Mouse (Mus musculus) stomach, postnatal 0 days (tissue): ENCODE measurements around the gene Snap29. TPM values are rescaled to one million over a fixed set of nuclear protein-coding genes. Genes with fewer than 3 reads are reported as not detected.
A peak's percentile ranks its signal among the peaks of the same experiment; 100 is the strongest.

Experiments used
- ATAC-seq: fragments of 200-750 bp; cut with Nextera tagmentation; 2 replicates; pipeline ENCODE4 v1.8.0; 2017; ENCODE audit not compliant: low FRiP score, low TSS enrichment
- DNase-seq: peaks from one replicate; pipeline ENCODE4 v3.0.0-alpha.2; 2016; ENCODE audit warnings: low spot score
- H3K27ac ChIP-seq: fragments of 300-500 bp; sonication (generic); replicated peaks from 2 replicates; pipeline ENCODE4 v1.5.1; 2014; ENCODE audit warnings: mild to moderate bottlenecking, control low read depth
- H3K27me3 ChIP-seq: fragments of 300-500 bp; sonication (generic); 2 replicates; pipeline ENCODE4 v1.6.1; 2014; ENCODE audit warnings: low read length; ENCODE audit not compliant: control insufficient read depth, insufficient read depth
- H3K36me3 ChIP-seq: fragments of 300-500 bp; sonication (generic); 2 replicates; pipeline ENCODE4 v1.6.1; 2014; ENCODE audit warnings: low read length, mixed read lengths; ENCODE audit not compliant: control insufficient read depth, insufficient read depth
- H3K4me1 ChIP-seq: fragments of 300-500 bp; sonication (generic); replicated peaks from 2 replicates; pipeline ENCODE4 v1.6.1; 2014; ENCODE audit warnings: antibody characterized with exemption; ENCODE audit not compliant: control insufficient read depth, insufficient read depth
- H3K4me2 ChIP-seq: fragments of 300-500 bp; sonication (generic); replicated peaks from 2 replicates; pipeline ENCODE4 v1.6.1; 2014; ENCODE audit warnings: low read depth, mild to moderate bottlenecking, control low read depth, moderate library complexity
- H3K4me3 ChIP-seq: fragments of 300-500 bp; sonication (generic); 2 replicates; pipeline ENCODE4 v1.5.1; 2014; ENCODE audit warnings: low read depth, low read length, control low read depth
- H3K9ac ChIP-seq: fragments of 300-500 bp; sonication (generic); 2 replicates; pipeline ENCODE4 v1.6.1; 2014; ENCODE audit warnings: mild to moderate bottlenecking, low read length, control low read depth, mixed read lengths
- H3K9me3 ChIP-seq: fragments of 300-500 bp; sonication (generic); 2 replicates; pipeline ENCODE4 v1.6.1; 2016; ENCODE audit warnings: low read length; ENCODE audit not compliant: control insufficient read depth
- CTCF ChIP-seq: IDR thresholded peaks from 2 replicates; pipeline ENCODE4 v1.5.1; 2016; ENCODE audit warnings: antibody characterized with exemption, low read depth, mild to moderate bottlenecking, moderate library complexity
- EP300 ChIP-seq: optimal IDR thresholded peaks from 2 replicates; pipeline ENCODE3; 2016; ENCODE audit warnings: antibody characterized with exemption
- WGBS: fragments of 180-500 bp; shearing (Covaris S2); extraction: QIAGEN DNeasy Blood & Tissue Kit; methylation state at CpG from one replicate; pipeline ENCODE4 v1.1.7; 2014; 5-methylcytosine and 5-hydroxymethylcytosine counted together
- polyA plus RNA-seq: library from polyadenylated mRNA; unstranded; fragments of >200 nt; fragmentation: Nextera tagmentation; extraction: Ambion mirVana; gene quantifications from 2 replicates; pipeline ENCODE4 v1.2.1, GENCODE M21; 2015

The Snap29 gene
- polyA plus RNA-seq = 13.8 and 14.7 TPM in 2 replicates

DNA sequence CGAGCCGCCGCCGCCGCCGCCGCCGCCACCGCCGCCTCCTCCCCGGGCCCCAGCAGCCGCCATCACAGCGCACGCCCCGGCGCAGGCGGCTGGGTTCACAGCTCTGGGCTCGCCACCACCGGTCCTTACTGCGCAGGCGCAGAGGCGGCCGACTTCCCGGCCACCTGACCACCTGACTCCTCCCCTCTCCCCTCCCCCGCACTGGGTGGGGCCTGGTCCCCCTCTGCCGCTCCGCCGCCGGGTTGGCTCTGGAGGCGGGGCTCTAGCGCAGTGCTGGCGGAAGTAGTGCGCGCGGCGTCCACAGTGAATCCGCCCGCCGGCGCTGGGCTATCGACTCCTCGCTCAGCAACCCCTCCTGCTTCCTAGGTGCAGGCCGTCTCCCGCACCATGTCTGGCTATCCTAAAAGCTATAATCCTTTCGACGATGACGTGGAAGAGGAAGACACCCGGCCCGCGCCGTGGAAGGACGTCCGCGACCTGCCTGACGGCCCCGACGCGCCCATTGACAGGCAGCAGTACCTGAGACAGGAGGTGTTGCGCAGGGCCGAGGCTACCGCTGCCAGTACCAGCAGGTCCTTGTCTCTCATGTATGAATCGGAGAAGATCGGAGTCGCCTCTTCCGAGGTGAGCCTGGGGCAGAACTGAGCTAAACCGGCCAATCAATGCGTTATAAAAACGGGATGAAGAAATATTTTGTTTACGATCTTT lies at the start of gene Snap29, which contains the start of gene Pi4ka:
Gene Snap29 (plus strand): TSS at position 251 of the 708 bp plus-strand sequence.
Gene Pi4ka (minus strand): TSS at position 579 of the 708 bp plus-strand sequence.
- WGBS = under 1% methylated on average over 45 of the region's 69 CpGs
- peak; percentile 99 for ATAC-seq

DNA sequence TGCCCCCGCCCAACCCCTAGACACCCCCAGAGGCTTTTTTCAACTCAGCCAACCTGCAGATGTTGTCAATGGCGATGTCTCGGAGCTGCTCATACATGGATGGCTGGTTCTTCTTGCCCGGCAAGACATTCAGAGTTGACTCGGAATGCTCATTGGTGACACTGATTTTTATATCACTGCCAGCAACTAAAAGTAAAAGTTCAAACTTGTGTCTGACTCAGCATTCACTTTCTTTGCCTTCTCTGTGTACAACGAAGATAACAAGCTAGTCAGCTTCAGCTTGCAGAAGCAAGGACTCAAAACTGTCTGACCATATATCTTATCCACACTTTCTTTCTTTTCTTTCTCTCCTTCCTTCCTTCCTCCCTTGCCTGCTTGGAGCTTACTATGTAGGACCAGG lies 49.8 kb upstream of the Snap29 start:
- Histone ChIP-seq H3K4me2 (no peak overlapping the region), H3K4me1 (no peaks in the 10 kb centered on the region), H3K36me3 (peaks cover 15% of the 10 kb centered on the region; the same call in 1 of the 2 replicates), H3K4me3 (no peak overlapping the region), H3K9ac (no peak overlapping the region), H3K27me3 (no peaks in the 10 kb centered on the region), H3K9me3 (no peaks in the 10 kb centered on the region), H3K27ac (no peak overlapping the region)
- DNase-seq (no peak), ATAC-seq (no peak)
- 80% methylated on average over 6 of the region's 6 CpGs for WGBS
- no peak for TF ChIP-seq CTCF
- TF ChIP-seq EP300 = no peak

More for the DNA sequence above, at the start of gene Snap29, which contains the start of gene Pi4ka:
- Histone ChIP-seq H3K4me3 (peak within 1 kb of the TSS; percentile 83), H3K27me3 (no peaks in the 10 kb centered on the region), H3K4me1 (no peaks in the 10 kb centered on the region; the same call in 1 of the 2 replicates), H3K36me3 (no peaks in the 10 kb centered on the region), H3K9ac (peak within 1 kb of the TSS; percentile 82), H3K4me2 (peak within 1 kb of the TSS; percentile 82), H3K27ac (peak within 1 kb of the TSS; percentile 78), H3K9me3 (no peaks in the 10 kb centered on the region)
- DNase-seq = peak; percentile 100
- TF ChIP-seq CTCF (0 out of 2 replicates have a peak, but pooled peaks have one; percentile 14), EP300 (no peak)

DNA sequence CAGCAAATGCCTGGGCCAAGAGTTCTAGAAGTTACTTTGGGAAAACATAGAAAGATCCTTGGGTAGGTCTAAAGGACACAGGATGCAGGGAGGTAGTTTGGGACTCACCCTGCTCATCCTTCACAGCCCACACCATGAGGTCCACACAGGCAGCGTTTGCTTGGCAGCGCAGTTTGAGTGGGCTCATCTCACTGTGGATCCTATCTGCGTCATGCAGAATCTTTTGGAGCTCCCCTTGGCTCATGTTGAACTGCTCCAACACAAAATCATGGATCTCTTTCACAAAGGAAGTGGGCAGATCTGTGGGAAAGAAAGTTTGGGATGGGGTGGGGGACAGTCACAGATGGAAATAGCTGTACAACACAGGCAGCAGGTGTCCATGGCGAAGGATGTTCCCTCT lies 47.0 kb upstream of the Snap29 start:
- WGBS = 92% methylated on average over 4 of the region's 4 CpGs
- DNase-seq (no peak), ATAC-seq (no peak)
- Histone ChIP-seq H3K27me3 (no peaks in the 10 kb centered on the region), H3K9ac (no peak overlapping the region), H3K4me2 (no peak overlapping the region), H3K27ac (no peak overlapping the region), H3K4me1 (no peaks in the 10 kb centered on the region), H3K9me3 (no peaks in the 10 kb centered on the region), H3K36me3 (peaks cover 6% of the 10 kb centered on the region), H3K4me3 (no peak overlapping the region)
- TF ChIP-seq CTCF (no peak), EP300 (no peak)

DNA sequence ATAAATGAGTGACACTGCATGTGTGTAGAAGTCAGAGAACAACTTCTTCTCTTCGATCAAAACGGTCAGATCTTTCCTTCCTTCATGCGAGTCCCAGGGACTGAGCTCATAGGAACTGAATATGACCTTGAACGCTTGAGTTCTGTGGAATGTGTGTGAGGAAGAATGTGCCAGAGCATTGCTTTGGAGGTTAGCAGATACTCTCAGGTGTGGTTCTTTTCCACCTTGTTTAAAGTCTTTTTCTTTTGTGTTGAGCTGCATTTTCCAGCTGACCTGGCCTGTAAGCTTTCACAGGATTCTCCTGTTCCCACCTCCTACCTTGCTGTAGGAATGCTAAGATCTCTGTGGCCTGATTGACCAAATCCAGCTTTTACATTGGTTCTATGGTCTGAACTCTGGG lies 23.5 kb upstream of the Snap29 start:
- Histone ChIP-seq H3K27ac (no peak overlapping the region), H3K9me3 (no peaks in the 10 kb centered on the region), H3K4me1 (no peaks in the 10 kb centered on the region), H3K4me3 (no peak overlapping the region), H3K4me2 (no peak overlapping the region), H3K36me3 (no peaks in the 10 kb centered on the region; the same call in 1 of the 2 replicates), H3K9ac (no peak overlapping the region), H3K27me3 (no peaks in the 10 kb centered on the region)
- DNase-seq = no peak
- no peak for ATAC-seq
- TF ChIP-seq EP300 (no peak), CTCF (no peak)
- WGBS = 84% methylated on average over 4 of the region's 4 CpGs

DNA sequence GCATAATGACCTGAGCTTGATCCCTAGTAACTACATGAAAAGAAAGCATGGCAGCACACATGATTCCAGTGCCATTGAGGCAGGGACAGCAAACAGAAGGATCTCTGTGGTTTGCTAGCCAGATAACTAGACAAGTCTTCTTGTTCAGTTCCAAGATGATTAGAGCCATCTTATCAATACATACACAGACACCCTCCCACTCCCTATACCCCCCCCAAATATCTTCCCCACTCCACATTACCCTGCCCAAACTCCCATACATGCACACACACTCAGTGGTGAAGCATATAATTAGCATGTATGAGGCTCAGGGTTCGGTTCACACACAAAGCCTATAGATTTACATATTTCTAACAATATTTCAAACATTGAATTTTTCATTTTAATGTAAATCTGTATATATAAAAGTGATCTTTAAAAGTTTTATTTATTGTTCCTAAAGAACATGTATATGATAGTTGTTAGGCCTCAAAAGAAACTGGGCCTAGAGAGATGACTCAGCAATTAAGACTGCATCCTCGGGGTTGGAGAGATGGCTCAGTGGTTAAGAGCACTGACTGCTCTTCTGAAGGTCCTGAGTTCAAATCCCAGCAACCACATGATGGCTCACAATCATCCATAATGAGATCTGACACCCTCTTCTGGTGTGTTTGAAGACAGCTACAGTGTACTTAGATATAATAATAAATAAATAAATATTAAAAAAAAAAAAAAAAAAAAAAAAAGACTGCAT lies 22.0 kb upstream of the Snap29 start:
- ATAC-seq (no peak), DNase-seq (no peak)
- Histone ChIP-seq H3K4me3 (no peak overlapping the region), H3K36me3 (no peaks in the 10 kb centered on the region; the same call in 1 of the 2 replicates), H3K9me3 (no peaks in the 10 kb centered on the region), H3K27me3 (no peaks in the 10 kb centered on the region), H3K4me2 (no peak overlapping the region), H3K9ac (no peak overlapping the region), H3K27ac (no peak overlapping the region), H3K4me1 (no peaks in the 10 kb centered on the region)
- no peak for TF ChIP-seq EP300
- TF ChIP-seq CTCF = no peak
- WGBS = 91% methylated on average over 2 of the region's 2 CpGs

DNA sequence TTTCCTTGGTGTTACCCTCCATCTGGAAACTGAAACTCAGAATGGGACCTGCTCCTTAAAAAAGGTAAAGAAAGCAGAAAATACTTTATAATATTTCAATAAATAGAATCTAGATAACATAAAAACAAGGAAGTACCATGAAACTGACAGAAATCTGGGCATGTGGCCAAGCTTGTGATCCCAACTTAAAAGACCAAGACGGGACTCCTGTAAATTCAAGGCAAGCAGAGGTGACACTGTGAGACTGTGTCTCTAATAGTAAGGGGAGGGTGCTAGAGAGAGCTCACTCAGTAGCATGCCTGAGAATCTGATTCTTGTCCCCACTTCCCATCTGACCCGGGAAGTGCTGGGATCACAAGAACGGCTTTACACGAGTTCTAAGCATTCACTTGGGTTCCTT lies 13.0 kb upstream of the Snap29 start:
- H3K9me3 ChIP-seq = no peaks in the 10 kb centered on the region
- no peaks in the 10 kb centered on the region for H3K27me3 ChIP-seq
- no peaks in the 10 kb centered on the region for H3K4me1 ChIP-seq
- no peaks in the 10 kb centered on the region for H3K36me3 ChIP-seq
- ATAC-seq (no peak), DNase-seq (peak; percentile 45)
- no peak overlapping the region for H3K27ac ChIP-seq
- no peak overlapping the region for H3K9ac ChIP-seq
- WGBS = 43% methylated on average over 4 of the region's 4 CpGs
- TF ChIP-seq CTCF (no peak), EP300 (no peak)
- H3K4me2 ChIP-seq = no peak overlapping the region
- no peak overlapping the region for H3K4me3 ChIP-seq
